Mouse (Mus musculus) liver, postnatal 0 days (tissue): ENCODE measurements around the gene Fam120b.

ENCODE experiments used
- CTCF ChIP-seq: sonication (generic); IDR thresholded peaks from 2 replicates; pipeline ENCODE4 v1.5.1; 2016; ENCODE audit warnings: antibody characterized with exemption, low read depth
- EP300 ChIP-seq: IDR thresholded peaks from 2 replicates; pipeline ENCODE4 v1.6.1; 2016; ENCODE audit warnings: antibody characterized with exemption, low read depth, mild to moderate bottlenecking

DNA sequence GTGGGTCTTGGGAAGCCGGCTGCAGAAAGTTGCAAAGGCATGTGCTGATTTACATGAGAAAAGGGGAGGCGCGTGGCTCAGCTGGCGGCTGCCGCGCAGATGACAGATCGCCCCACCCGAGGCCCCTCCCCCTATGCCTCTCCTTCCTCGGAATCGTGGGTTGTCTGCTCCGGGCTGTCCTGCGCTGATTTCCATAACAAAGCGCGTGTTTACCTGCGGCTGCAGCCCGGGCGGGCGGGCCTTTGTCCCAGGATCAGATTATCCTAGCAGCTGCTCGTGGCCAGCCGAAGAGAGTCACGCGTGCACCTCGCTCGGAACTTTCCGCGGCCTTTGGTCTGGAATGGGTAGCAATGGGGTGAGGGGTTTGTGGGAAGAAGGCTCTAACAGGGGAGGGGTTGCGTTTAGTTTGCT is 15.4 kb upstream of the Fam120b start:
- TF ChIP-seq CTCF (no peak), EP300 (no peak)
